In the genomic region with DNA sequence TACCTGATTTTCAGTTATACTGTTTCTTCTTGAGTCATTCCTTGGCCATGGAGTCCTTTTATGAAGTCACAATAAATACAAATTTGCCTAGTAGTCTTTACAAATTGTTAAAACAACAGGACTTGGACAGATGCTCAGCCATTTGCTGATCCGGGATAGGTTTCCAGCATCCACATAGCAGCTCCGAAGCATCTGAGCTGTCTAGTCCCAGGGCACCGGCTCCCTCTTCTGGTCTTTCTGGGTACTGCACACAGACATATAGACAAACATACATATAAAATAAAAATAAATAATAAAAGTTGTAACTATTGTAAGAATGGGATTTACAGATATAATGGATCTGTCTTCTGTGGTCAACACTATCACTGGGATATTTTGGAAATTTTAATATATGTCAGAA, we compare ENCODE assay signal across 8 mouse cellular contexts.
DNase-seq lines count a peak whose midpoint lies in the region; ATAC-seq and TF ChIP-seq lines count a peak whose summit lies in the region.

No protein-coding gene starts in this region.

- no peak overlapping the region for H3K4me3 ChIP-seq in heart, embryonic 12.5 days
- no peak overlapping the region for H3K4me3 ChIP-seq in E14TG2a.4 (replicated peaks; ENCODE audit: low read length)

- no peak overlapping the region for H3K27ac ChIP-seq in heart, embryonic 12.5 days (ENCODE audit: poor library complexity, severe bottlenecking)

- no peak overlapping the region for H3K4me2 ChIP-seq in heart, embryonic 12.5 days

- 62% methylated on average over 3 of the region's 3 CpGs for WGBS in heart, embryonic 12.5 days

- peaks cover 4% of the 10 kb centered on the region; the same call in 1 of the 2 replicates for H3K9me3 ChIP-seq in heart, embryonic 12.5 days (replicated peaks)
- H3K9me3 ChIP-seq in E14TG2a.4 (ENCODE audit: low read length), result peaks cover 31% of the 10 kb centered on the region

- no peaks in the 10 kb centered on the region for H3K36me3 ChIP-seq in heart, embryonic 12.5 days
- no peaks in the 10 kb centered on the region for H3K36me3 ChIP-seq in E14TG2a.4 (ENCODE audit: insufficient read depth, low read length)

- no peaks in the 10 kb centered on the region for H3K4me1 ChIP-seq in heart, embryonic 12.5 days (replicated peaks)
- H3K4me1 ChIP-seq in E14TG2a.4 (replicated peaks; ENCODE audit: low read depth, low read length), result no peaks in the 10 kb centered on the region

- TF ChIP-seq CTCF in E14TG2a.4 (conservative IDR thresholded peaks at IDR 0.05; ENCODE audit: low read length), result peak; percentile 69

- H3K9ac ChIP-seq in heart, embryonic 12.5 days, result no peak overlapping the region

- no peak for ATAC-seq in heart, embryonic 12.5 days (ENCODE audit: insufficient number of reproducible peaks, low FRiP score)

- no peaks in the 10 kb centered on the region for H3K27me3 ChIP-seq in heart, embryonic 12.5 days (replicated peaks)
- H3K27me3 ChIP-seq in E14TG2a.4 (ENCODE audit: insufficient read depth, low read length), result no peaks in the 10 kb centered on the region

- peak; percentile 42 for DNase-seq in heart, postnatal 4 days
- DNase-seq in 3T3-L1 (ENCODE audit: low read depth, low spot score), result peak; percentile 51
- peak; percentile 28 for DNase-seq in forelimb bud, embryonic 11.5 days (ENCODE audit: low read depth, low spot score)
- peak; percentile 24 to 66 for DNase-seq in spleen, postnatal 10 days (ENCODE audit: low spot score in 2 of 2)
- no peak for DNase-seq in layer of hippocampus, postnatal 36 days
- DNase-seq in layer of hippocampus, adult 18-20 months (ENCODE audit: low spot score in 2 of 2), result no peak

Comparison
In these comparisons a context has a peak if more than half of its experiments do, and no peak if none do; other contexts are left out.
1. DNase-seq: peak in heart, postnatal 4 days (single experiment), 3T3-L1 (single experiment), forelimb bud, embryonic 11.5 days (single experiment) and spleen, postnatal 10 days (2 of 2); none in layer of hippocampus, postnatal 36 days (0 of 2) and layer of hippocampus, adult 18-20 months (0 of 2).